Mouse (Mus musculus): ENCODE results near the gene Nus1. TPM values are rescaled to one million over a fixed set of nuclear protein-coding genes. Genes with fewer than 3 reads are reported as not detected.
A peak's percentile ranks its signal among the peaks of the same experiment; 100 is the strongest.

The Nus1 gene
- total RNA-seq, 4 experiments from 2014 or later: 56.8 to 71.7 (median 60.3) TPM

DNA sequence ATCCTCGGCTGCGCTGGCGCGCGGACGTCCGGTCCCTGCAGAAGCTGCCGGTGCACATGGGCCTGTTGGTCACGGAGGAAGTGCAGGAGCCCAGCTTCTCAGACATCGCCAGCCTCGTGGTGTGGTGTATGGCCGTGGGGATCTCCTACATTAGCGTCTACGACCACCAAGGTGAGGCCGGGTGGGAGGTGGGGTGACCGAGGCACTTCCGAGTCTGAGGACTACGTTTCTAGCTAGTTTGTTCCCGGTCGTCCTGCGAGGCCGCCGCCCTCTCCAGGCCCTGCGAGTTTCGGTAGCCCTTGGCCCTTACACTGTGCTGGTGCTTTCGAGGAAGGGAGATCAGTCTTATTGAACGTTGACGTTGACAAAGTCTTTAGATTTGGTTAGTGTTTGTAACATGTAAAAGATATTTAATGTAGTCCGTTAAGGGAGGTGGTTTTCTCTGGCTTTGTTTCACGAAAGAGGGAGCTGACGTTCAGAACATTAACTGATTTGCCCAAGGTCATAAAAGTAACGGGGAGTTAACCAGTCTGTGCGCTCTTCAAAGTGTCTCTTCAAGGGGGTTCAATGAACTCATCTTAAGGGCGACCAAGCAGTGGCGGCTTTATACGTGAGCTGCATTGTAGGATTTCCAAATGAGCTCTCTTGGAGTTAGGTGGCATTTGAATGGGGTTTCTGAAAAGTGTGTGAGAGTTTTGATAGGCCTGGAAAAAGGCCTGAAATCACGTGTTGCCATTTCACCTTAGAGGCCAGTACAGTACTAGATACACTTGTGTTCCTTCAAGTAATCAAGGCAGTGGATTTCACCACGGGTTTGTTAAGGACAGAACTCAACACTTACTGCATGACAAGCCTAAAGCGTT, 882 bp downstream of the Nus1 start:
- peak in 1 of 2 experiments; percentile 21 for DNase-seq (ENCODE audit: low spot score in 2 of 2)

DNA sequence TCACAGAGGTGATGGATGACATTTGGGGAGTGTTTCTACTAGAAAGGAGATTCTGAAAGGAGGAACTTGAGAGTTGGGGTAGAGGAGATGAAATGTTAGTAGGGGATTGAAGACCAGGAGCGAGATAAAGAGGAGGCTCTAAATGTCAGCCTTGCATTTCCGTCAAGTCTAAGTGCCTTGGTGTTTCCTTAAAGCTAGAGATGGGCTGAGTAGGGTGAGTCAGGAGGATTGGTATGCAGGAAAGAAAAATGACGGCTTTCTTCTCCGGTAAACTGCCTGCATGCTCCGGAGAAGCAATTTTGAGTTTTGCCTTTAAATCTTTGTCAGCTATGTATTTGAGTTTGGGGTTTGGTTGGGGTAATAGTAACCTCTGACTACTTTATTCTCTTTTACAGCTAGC, 1.6 kb downstream of the Nus1 start:
- no peak for DNase-seq (ENCODE audit: low spot score in 2 of 2)

DNA sequence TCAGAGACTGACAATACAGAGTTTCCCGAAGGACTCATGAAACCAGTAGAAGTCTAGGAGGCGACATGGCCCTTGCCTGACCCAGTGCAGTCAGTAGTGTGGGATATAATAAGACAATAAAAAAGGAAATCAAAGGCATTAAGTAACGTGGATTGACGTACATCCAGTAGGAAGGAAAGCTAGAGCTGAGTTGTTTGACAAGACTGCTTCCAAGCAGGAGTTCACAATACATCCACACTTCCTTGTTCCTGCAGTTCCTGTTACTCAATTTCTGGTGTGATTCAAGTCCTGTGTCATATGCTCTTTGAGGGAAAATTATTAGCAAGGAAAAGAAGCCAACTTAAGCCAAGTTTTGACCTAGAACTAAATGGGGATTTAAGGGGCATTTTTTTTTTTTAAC, 2.1 kb downstream of the Nus1 start:
- no peak for DNase-seq (ENCODE audit: low spot score in 2 of 2)

DNA sequence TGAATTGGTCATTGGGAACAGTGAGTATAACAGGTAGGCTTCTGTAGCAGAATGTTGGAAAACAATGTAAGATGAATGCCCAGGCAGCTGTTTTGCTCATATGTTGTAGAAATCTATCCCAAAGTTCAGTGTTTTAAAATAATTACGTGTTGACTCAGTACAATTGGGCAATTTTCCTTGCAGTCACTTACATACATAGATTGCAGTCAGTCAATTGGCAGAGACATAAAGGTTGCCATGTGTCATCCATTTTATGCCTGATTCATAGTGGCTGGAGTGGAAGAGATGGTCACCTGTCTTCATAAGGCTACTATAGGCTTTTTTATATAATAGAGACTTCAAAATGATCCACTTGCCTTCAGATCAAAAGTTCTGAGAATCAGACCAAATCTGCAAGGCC, 3.2 kb downstream of the Nus1 start:
- no peak for DNase-seq (ENCODE audit: low spot score in 2 of 2)

DNA sequence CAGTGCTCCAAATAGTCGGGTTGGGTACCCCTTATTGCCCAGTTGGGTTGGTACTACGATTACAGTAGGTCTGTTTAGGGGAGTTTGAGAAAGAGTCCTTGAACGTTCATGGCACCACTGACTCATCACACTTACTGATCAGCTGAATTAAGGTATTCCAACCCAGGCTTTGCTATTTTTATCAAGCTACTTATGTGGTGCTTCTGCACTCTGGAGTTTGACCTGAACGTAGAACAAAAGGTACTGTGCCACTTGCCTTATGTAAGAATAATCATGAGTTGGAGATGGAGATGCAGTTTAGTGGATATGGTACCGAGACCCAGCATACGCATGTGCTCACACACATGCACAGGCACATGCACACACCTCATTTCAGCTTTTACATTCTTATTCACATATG, 4.4 kb downstream of the Nus1 start:
- DNase-seq (ENCODE audit: low spot score in 2 of 2): no peak

DNA sequence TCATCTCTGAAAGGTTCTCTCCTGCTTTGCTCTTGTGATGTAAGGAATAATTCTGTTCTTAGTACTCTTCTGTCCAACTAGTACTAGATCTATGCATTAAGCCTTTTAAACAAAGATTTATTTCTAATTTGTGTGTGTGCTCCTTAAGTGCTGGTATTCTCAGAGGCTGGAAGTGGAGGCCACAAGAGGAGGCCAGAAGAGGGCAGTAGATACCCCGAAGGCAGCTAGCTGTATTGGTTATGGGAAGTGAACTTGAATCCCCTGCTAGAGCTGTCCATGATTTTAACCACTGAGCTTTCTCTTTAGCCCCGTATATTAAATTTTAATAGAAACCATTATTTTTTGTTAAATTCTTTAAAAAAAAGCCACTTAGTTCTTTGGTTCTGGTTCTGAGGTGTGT, 5.8 kb downstream of the Nus1 start:
- DNase-seq (ENCODE audit: low spot score in 2 of 2): no peak

DNA sequence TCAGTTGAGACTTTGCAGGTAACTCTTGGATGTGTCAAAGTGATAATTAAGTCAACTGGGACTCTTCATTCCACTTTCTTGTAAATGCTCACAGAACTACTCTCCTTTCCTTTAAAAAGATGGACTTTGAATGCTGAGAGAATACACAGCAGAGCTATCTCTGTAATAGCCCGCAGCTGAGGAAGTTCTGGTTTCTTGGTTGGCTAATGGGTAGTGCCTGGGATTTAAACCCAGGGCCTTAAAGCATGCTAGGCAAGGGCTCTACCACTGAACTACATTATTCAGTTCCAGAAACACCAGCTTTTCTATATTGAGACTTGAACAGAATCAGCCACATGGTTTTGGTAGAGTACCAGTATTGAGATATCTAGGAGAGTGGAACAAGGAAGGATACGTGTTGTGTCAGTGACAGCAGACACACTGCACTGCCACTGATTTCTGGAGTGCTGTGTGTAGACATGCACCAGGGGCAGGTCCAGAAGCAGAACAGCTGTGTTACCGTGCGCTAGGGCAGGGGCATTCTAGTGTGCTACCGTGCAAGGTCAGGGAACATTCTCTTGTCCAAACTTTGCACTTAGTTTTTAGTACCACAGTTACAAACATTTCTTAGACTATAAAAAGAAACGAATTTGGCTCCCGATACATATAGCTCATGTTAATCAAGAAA, 9.1 kb downstream of the Nus1 start:
- DNase-seq (ENCODE audit: low spot score in 2 of 2): no peak

DNA sequence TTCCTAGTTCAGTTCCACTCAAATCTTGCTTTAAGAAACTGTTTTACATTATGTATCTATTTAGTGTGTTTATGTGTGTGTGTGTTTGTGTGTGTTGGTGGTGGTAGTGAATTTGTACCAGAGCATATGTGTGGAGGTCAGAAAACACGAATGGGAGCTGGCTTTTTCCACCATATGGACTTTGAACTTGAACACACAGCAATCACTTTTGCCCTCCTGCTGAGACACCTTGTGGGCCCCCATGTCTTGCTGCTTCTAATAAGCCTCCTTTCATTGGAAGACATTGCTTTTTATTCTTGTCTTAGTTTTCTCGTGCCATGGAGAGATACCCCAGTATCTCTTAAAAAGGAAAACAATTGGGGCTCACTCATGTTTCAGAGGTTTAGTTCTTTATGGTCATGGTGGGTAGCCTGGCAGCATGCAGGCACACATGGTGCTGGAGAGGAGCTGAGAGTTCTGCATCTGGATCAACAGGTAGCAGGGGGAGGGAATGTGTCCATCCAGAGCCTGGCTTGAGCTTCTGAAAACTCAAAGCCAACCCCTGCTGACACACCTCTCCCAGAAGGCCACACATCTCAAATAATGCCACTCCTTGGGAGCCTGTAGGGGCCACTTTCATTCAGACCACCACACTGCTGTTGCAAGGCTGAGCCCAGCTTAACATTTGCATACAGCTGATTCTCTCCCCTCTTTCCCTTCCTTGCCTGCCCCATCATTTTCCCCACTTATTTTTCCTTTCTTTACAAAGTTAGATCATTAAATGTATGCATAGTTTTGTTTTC, 10.5 kb downstream of the Nus1 start:
- DNase-seq (ENCODE audit: low spot score in 2 of 2): no peak

DNA sequence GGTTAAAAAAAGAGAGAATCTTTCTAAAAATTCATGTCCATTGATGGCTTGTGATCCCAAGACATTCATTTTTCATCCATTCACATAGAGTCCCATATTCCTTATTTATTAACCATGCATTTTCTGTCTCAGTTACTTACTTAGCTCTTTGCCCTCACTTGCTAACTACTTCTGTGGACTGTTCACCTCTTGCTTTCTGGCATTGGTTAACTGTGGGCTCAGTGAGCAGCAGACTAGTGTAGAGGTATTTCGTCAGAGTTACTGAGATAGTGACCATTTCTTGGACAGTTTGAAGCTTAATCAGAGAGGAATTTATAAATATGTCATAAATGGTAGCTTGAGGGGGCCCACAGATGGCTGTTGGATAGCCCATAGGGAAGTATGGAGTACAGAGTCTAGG, 13.6 kb downstream of the Nus1 start:
- no peak for DNase-seq (ENCODE audit: low spot score in 2 of 2)

DNA sequence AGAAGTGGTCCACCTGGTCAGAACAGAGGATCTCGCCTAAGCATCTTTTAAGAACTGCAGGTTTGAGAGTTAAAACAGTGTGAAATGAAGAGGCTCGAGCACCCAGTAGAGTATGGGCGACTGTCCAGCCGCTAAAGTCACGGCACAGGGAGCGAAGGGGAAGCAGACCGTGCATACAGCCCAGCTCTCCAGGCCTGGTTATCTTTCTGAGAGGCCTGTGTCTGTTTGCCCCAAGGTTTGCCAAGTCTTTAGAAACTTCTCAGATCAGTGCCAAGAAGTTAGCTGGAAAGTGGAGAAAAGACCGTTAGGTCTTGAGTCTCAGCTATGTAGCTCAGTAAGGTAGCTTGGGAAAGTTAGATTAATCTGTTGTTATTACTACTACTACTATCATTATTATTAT, 17.5 kb downstream of the Nus1 start:
- DNase-seq (ENCODE audit: low spot score in 2 of 2): no peak

DNA sequence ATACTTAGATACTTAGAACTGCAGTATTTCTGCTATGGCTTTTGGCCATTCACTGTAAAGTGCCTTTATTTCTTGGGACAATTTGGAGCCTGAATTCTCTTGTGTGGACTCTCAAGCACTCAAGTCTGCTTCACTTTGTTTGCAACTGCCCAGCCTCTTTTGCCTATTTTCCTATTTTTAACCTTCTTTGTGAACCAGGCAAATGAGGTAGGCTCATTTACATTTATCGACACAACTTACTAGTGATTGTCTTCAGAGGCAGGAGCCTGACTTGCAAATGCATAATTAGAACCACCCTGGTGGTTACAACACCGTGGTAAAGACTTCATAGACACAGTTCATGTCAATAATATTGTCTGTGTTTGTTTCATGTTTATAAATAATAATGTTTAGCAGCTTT, 43.3 kb downstream of the Nus1 start:
- DNase-seq (ENCODE audit: low spot score in 2 of 2): no peak

DNA sequence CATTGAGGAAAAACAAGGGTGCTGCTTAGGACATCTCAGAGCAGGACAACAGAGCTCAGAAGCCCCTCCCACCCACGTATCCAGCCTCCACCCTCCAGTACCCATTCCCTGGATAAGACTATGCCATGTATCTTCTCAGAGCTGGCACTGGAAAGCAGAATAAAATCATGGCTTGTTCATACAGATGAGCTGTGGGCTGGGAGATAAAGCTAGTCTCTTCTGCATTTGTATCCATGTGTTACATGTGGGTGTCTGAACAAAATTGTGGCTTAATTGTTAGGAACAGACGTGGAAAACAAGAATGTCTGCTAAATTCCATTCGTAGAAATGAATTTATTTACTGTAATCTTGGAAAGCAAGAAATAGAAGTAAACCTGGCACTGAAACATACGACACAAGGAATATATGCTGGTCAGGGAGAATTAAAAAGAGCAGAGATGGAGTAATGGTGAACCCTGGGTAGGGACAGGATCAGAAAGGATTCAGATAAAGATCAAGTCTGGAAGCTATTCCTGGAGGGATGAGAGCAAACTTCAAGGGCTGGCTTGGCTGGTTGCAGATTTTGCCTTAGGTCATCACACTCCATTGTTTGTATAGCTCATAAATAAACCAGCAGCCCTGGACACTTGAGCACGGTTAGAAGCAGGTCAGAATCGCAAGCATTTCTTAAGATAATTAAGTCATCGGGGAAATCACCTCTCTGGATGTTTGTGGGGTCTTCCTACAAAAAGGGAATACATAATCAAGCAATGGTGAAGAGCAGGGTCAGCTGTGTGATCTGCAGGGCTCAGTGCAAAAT, 46.8 kb downstream of the Nus1 start:
- no peak for DNase-seq (ENCODE audit: low spot score in 2 of 2)

DNA sequence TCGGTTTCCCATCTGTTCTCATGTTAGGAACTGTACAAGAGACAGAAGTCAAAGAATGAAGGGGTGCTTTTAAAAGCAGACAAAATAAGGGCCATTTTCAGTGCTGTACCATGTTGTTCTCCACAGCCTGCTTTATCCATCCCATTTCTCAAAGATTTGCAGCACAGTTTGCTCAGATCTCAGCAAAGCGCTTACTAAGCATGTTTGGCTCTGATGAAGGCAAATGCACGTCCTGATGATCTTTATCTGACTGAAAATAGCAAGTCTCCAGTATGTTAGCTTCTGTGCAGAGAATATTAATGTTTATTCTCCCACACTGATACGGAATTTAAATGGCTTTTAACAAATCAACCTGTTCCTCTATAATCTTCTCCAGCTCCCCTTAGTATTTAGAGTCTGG, 54.2 kb downstream of the Nus1 start:
- no peak for DNase-seq (ENCODE audit: low spot score in 2 of 2)

Other genes starting within 250 kb of the Nus1 start
- gene Ros1, start 222.3 kb upstream of the Nus1 start, total RNA-seq (2022): not detected
- 1 to 10 TPM; 6.4 to 8.4 (median 7.3) TPM for gene Dcbld1, start 183.9 kb upstream of the Nus1 start, total RNA-seq (2022)
- gene Gm26741, start 58.8 kb upstream of the Nus1 start, total RNA-seq (2022): not detected
- gene Gopc, start 35.4 kb upstream of the Nus1 start, total RNA-seq (2022): 10 to 100 TPM; 40.2 to 43.0 (median 41.9) TPM
- gene Nepn, start 28.6 kb upstream of the Nus1 start, total RNA-seq (2022): not detected

Measured in left cerebral cortex, adult 8-10 months (tissue).